Mouse (Mus musculus) bone marrow, adult 2 months (tissue): ENCODE data around the gene 1600014C10Rik. TPM values are rescaled to one million over a fixed set of nuclear protein-coding genes. Genes with fewer than 3 reads are reported as not detected.
A peak's percentile ranks its signal among the peaks of the same experiment; 100 is the strongest.

ENCODE experiments used
- H3K27ac ChIP-seq: fragments of 200-500 bp; 2 replicates; pipeline ENCODE4 v1.5.1; 2012; ENCODE audit warnings: low read depth, mild to moderate bottlenecking, control low read depth, inconsistent platforms, low read length; ENCODE audit not compliant: control insufficient read depth, poor library complexity, insufficient read depth
- H3K4me1 ChIP-seq: fragments of 200-500 bp; 2 replicates; pipeline ENCODE4 v1.6.1; 2011; ENCODE audit warnings: low read length; ENCODE audit not compliant: control insufficient read depth, insufficient read depth
- H3K4me3 ChIP-seq: fragments of 200-500 bp; replicated peaks from 2 replicates; pipeline ENCODE3; 2011; ENCODE audit warnings: mild to moderate bottlenecking, low read depth, low read length, control low read depth; ENCODE audit not compliant: control insufficient read depth
- CTCF ChIP-seq: fragments of 200-500 bp; IDR thresholded peaks from 2 replicates; pipeline ENCODE4 v1.5.1; 2011; ENCODE audit warnings: low read length, control low read depth; ENCODE audit not compliant: control insufficient read depth, insufficient read depth
- POLR2A ChIP-seq: fragments of 200-500 bp; IDR thresholded peaks from 2 replicates; pipeline ENCODE4 v1.6.1; 2011; ENCODE audit warnings: low read depth, mild to moderate bottlenecking, control low read depth, low read length, borderline replicate concordance; ENCODE audit not compliant: control insufficient read depth
- WGBS: fragments of 180-500 bp; shearing (Covaris S2); methylation state at CpG from one replicate; pipeline ENCODE4 v1.1.7; 2018; 5-methylcytosine and 5-hydroxymethylcytosine counted together
- polyA plus RNA-seq: library from polyadenylated mRNA; stranded (reverse); fragments of >200 nt; gene quantifications from 2 replicates; pipeline ENCODE4 v1.2.4, GENCODE M21; 2011; ENCODE audit warnings: low replicate concordance; ENCODE audit not compliant: missing spikeins, insufficient read depth, insufficient read length

The 1600014C10Rik gene
- polyA plus RNA-seq, 1 experiment = 22.2 TPM

DNA sequence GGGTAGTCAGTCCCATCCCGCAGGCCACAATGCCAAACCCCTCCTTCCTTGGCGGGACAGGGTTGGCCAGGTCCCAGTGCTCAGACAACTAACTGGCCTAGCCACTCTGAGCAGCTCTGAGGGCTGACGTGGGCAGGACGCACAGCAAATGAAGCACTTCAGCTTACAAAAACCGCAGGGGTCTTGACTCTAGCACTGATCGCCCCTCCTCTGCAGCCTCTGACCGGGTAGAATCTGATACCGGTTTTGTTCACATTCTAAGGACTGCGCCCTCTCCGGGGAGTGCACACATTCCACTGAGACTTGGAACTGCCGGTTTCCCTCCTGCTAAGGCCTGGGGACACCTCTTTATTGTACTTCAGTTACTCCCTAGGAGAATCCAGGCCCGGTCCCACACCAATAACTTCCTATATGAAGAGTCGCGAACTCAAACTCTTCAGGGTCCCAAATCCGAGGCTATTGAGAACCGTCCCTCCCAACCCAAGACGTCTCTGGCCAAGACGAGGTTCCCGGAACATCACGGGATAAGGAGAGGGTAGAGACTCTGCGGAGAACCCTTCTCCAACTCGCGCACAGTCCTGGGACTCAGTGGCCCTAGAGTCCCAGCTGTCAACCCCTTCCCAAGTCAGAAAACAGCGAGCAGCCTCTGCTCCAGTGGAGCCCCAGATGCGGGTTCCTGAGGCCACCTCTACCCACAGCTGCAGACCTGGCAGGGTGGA is 44.3 kb downstream of the 1600014C10Rik start:
- Histone ChIP-seq H3K27ac (peak overlapping the region; percentile 41), H3K4me1 (peaks cover 2% of the 10 kb centered on the region), H3K4me3 (peak overlapping the region; percentile 74)
- TF ChIP-seq POLR2A (no peak), CTCF (no peak)
- WGBS = under 1% methylated on average over 25 of the region's 25 CpGs

DNA sequence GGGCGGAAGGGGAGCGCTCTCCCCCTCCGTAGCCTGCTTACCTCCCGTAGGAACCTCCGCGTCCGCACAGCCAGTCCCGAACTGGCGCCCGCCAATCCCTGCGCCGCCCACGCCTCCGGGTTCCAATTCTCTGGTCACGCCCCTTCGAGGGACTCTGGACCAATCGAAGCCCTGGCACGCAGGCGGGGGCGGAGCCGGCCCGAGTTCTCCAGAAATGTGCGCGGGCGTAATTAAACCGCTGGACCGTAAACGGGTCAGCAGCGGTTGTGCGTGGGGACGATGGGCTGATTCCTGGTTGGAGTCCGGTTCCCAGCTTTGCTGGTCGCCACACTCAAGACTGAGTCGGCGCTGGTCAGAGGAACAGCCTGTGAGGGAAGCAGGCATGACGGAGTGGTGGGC is 44.9 kb downstream of the 1600014C10Rik start, which contains the start of gene Plekhf1:
Plekhf1 (minus strand) TSS at position 117 of the 399 bp plus-strand sequence.
- peak within 1 kb of the TSS; percentile 41 for H3K27ac ChIP-seq
- under 1% methylated on average over 36 of the region's 36 CpGs for WGBS
- H3K4me3 ChIP-seq = peak within 1 kb of the TSS; percentile 74
- TF ChIP-seq CTCF (no peak), POLR2A (no peak)
- H3K4me1 ChIP-seq = peaks cover 2% of the 10 kb centered on the region

DNA sequence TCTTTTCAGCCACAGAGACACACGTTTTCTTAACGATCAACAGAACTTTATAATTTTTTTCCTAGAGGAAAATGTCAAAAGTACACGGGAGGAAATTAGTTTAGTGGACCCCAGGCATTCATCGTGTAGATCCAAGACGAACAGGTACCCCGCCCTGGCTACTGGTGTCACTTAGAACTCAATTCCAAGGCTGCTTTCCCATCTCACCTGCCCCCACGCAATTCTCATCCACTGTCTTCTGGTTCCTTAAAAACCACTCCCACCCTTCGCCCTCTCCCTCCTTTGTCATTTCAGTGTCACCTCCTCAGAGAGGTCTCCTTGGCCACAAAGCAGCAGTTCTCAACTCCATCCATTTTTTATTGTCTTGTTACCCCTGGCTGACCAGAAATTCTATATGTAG is 45.3 kb downstream of the 1600014C10Rik start:
- peak overlapping the region; percentile 74 for H3K4me3 ChIP-seq
- TF ChIP-seq POLR2A (no peak), CTCF (no peak)
- WGBS = 32% methylated on average over 8 of the region's 8 CpGs
- H3K27ac ChIP-seq = no peak overlapping the region
- H3K4me1 ChIP-seq = peaks cover 2% of the 10 kb centered on the region

DNA sequence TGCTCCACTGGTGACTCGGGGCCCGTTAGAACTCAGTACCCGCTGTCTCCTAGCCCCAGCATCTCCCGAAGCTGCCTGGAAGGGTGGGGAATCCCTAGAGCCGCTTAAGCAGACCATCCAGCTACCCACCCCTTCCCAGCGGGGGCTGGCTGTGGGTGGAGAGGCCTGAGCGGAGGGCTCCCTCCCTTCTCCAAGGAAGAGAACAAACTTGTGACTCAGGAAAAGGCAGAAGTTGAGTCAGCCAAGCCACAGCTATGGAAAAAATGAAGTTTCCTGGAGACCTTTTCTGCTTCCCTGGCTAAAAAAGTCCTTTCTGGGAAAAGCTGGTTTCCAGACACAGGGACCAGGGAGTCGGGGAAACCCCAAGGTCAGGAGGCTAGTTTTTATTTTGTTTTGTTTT is 47.3 kb downstream of the 1600014C10Rik start:
- WGBS = 37% methylated on average over 8 of the region's 8 CpGs
- Histone ChIP-seq H3K4me3 (no peak overlapping the region), H3K4me1 (peaks cover 2% of the 10 kb centered on the region), H3K27ac (no peak overlapping the region)
- no peak for TF ChIP-seq POLR2A
- TF ChIP-seq CTCF = no peak

DNA sequence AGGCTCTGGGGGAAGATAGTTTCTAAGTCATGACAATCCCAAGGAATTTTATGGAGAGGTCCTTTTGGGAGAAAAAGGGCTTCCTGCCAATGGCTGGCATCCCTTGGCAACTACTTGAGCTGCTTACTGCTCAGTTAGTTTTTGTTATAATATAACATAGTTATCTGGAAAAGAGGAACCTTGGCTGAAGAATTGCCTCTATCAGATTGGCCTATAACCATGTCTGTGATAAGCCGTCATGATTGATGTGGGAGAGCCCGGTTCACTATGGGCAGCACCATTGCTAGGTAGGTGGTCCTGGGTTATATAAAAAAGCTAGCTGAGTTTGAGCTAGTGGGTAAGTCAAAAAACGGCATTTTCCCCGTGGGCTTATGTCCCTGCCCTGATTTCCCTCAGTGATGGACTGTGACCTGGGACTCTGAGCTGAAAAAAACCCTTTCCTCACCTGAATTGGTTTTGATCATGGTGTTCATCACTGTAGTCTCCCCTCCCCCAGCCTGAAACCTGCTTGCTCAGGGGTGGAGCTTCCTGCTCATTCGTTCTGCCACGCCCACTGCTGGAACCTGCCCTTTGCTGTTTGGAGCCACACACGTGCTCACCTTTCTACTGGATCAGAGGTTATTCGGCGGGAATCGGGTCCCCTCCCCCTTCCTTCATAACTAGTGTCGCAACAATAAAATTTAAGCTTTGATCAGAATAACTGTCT is 53.5 kb downstream of the 1600014C10Rik start:
- Histone ChIP-seq H3K27ac (no peak overlapping the region), H3K4me1 (no peaks in the 10 kb centered on the region), H3K4me3 (no peak overlapping the region)
- TF ChIP-seq CTCF (no peak), POLR2A (no peak)
- WGBS = 47% methylated on average over 11 of the region's 11 CpGs

GRCm38 (mm10) chr7:38237140-38237539 is 54.1 kb downstream of the 1600014C10Rik start:
- H3K4me1 ChIP-seq = no peaks in the 10 kb centered on the region

GRCm38 (mm10) chr7:38242417-38242816 is 59.4 kb downstream of the 1600014C10Rik start:
- no peak overlapping the region for H3K4me3 ChIP-seq
- H3K27ac ChIP-seq = no peak overlapping the region
- 79% methylated on average over 4 of the region's 4 CpGs for WGBS
- TF ChIP-seq POLR2A (no peak), CTCF (no peak)
- no peaks in the 10 kb centered on the region for H3K4me1 ChIP-seq

More at GRCm38 (mm10) chr7:38237140-38237539, 54.1 kb downstream of the 1600014C10Rik start:
- H3K4me3 ChIP-seq = no peak overlapping the region
- TF ChIP-seq POLR2A (no peak), CTCF (no peak)
- H3K27ac ChIP-seq = no peak overlapping the region

Other genes with a start within 250 kb of the 1600014C10Rik start
- gene Uri1, start 159.7 kb upstream of the 1600014C10Rik start, polyA plus RNA-seq = 12.1 and 16.0 TPM in 2 replicates
- gene Ccne1, start 75.7 kb upstream of the 1600014C10Rik start, polyA plus RNA-seq = 54.8 and 58.5 TPM in 2 replicates
- gene Plekhf1, start 44.8 kb downstream of the 1600014C10Rik start, polyA plus RNA-seq = 0.61 and 1.1 TPM in 2 replicates
- gene Pop4, start 88.2 kb downstream of the 1600014C10Rik start, polyA plus RNA-seq = 8.4 and 24.1 TPM in 2 replicates